Comparison of ENCODE assay signal across 14 mouse cellular contexts in the genomic region with DNA sequence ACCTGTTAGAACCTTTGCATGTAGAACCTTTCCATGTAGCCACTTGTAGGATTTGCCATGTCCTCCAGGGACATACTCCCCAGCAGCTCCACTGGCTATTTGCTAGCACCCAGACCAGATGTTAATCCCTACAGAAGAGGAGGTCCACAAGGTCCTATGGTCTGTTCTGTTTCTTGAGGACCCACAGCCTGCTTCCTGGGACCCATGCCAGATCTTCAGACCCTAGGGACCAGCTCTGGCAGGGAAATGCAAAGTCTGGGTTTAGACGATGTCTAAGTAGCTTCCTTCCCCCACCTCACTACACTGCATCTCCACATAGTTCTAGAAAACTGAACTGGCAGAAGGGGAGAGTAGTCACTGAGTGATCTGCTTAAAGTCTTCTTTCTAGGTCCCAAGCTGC. TPM values are rescaled to one million over a fixed set of nuclear protein-coding genes. Genes with fewer than 3 reads are reported as not detected.
DNase-seq lines count a peak whose midpoint lies in the region; ATAC-seq and TF ChIP-seq lines count a peak whose summit lies in the region.
"Had no signal": no experiment of that assay in that cellular context is flagged by ENCODE, and none has a peak within 500 bp of the region (broad histone marks: within the 10 kb centered on the region; RNA-seq: fewer than 3 reads in every experiment).

No protein-coding gene starts in this region.

- H3K4me2 ChIP-seq in stomach, embryonic 16.5 days (ENCODE audit: low read depth, low read length): no peak overlapping the region
- H3K4me2 ChIP-seq in stomach, postnatal 0 days (replicated peaks; ENCODE audit: low read depth): no peak overlapping the region
- H3K4me2 ChIP-seq: embryonic facial prominence, embryonic 13.5 days; heart, embryonic 15.5 days; limb, embryonic 13.5 days had no signal

- peak; percentile 27; the same call in 1 of the 2 replicates for ATAC-seq in stomach, embryonic 16.5 days (ENCODE audit: insufficient read depth, low FRiP score)
- no peak for ATAC-seq in stomach, postnatal 0 days (ENCODE audit: low FRiP score, low TSS enrichment)
- no peak for ATAC-seq in erythroid progenitor cell, adult 5-6 weeks (replicated peaks; ENCODE audit: low FRiP score, poor library complexity, severe bottlenecking)

- peak; percentile 97 for DNase-seq in heart, adult 11 months
- DNase-seq in heart, postnatal 25 days (ENCODE audit: low spot score): no peak
- no peak for DNase-seq in stomach, postnatal 0 days (ENCODE audit: low spot score)
- DNase-seq in kidney, adult 9 months: peak; percentile 60
- DNase-seq in thymus, postnatal 10 days (ENCODE audit: low spot score in 2 of 2): no peak

- no peak overlapping the region for H3K4me3 ChIP-seq in stomach, embryonic 16.5 days (replicated peaks; ENCODE audit: low read length)
- H3K4me3 ChIP-seq in stomach, postnatal 0 days (ENCODE audit: low read depth, low read length): no peak overlapping the region
- H3K4me3 ChIP-seq: embryonic facial prominence, embryonic 13.5 days; heart, embryonic 15.5 days; limb, embryonic 13.5 days had no signal

- peaks cover 19% of the 10 kb centered on the region for H3K4me1 ChIP-seq in stomach, embryonic 16.5 days (ENCODE audit: control insufficient read depth, insufficient read depth, low read length)
- no peaks in the 10 kb centered on the region for H3K4me1 ChIP-seq in stomach, postnatal 0 days (replicated peaks; ENCODE audit: control insufficient read depth, insufficient read depth)

- TF ChIP-seq CTCF in stomach, postnatal 0 days (IDR thresholded peaks at IDR 0.05; ENCODE audit: low read depth): no peak

- no peaks in the 10 kb centered on the region for H3K9me3 ChIP-seq in stomach, embryonic 16.5 days (replicated peaks; ENCODE audit: control insufficient read depth, low read length)
- H3K9me3 ChIP-seq in stomach, postnatal 0 days (ENCODE audit: control insufficient read depth, low read length): no peaks in the 10 kb centered on the region
- H3K9me3 ChIP-seq: embryonic facial prominence, embryonic 13.5 days; heart, embryonic 15.5 days; limb, embryonic 13.5 days had no signal

- no peak overlapping the region for H3K27ac ChIP-seq in stomach, embryonic 16.5 days (ENCODE audit: low read length)
- H3K27ac ChIP-seq in stomach, postnatal 0 days (replicated peaks): no peak overlapping the region
- H3K27ac ChIP-seq: heart, embryonic 15.5 days; limb, embryonic 13.5 days had no signal

- intact Hi-C loops in heart, postnatal 25 days (cut with DNase I): no loop called here

- H3K36me3 ChIP-seq in stomach, embryonic 16.5 days (ENCODE audit: control insufficient read depth, insufficient read depth, low read length): no peaks in the 10 kb centered on the region
- no peaks in the 10 kb centered on the region for H3K36me3 ChIP-seq in stomach, postnatal 0 days (ENCODE audit: control insufficient read depth, insufficient read depth, low read length)
- H3K36me3 ChIP-seq: embryonic facial prominence, embryonic 13.5 days; heart, embryonic 15.5 days; limb, embryonic 13.5 days had no signal

- no peaks in the 10 kb centered on the region for H3K27me3 ChIP-seq in stomach, embryonic 16.5 days (ENCODE audit: control insufficient read depth, insufficient read depth, low read length)
- no peaks in the 10 kb centered on the region for H3K27me3 ChIP-seq in stomach, postnatal 0 days (ENCODE audit: control insufficient read depth, insufficient read depth, low read length)
- H3K27me3 ChIP-seq: embryonic facial prominence, embryonic 13.5 days had no signal

- no peak overlapping the region for H3K9ac ChIP-seq in stomach, embryonic 16.5 days (ENCODE audit: low read length)
- H3K9ac ChIP-seq in stomach, postnatal 0 days (ENCODE audit: low read length): no peak overlapping the region
- H3K9ac ChIP-seq: embryonic facial prominence, embryonic 13.5 days; heart, embryonic 15.5 days; limb, embryonic 13.5 days had no signal

- 9% methylated on average over 1 of the region's 1 CpGs for WGBS in stomach, embryonic 16.5 days
- 33% methylated on average over 1 of the region's 1 CpGs for WGBS in stomach, postnatal 0 days

- no peak for TF ChIP-seq EP300 in stomach, postnatal 0 days (optimal IDR thresholded peaks at IDR 0.05)

RNA-seq across cellular contexts. Expression of gene Rtn4r, which starts 32.3 kb away (rescaled TPM):
- 1 to 10 TPM; 9.1 to 9.9 TPM for total RNA-seq in heart, postnatal 25 days (2021)
- 0.84 and 1.0 TPM in 2 replicates for polyA plus RNA-seq in stomach, embryonic 16.5 days (2015; fragmentation: Nextera tagmentation; extraction: Ambion mirVana)
- 1.1 TPM in 2 replicates for polyA plus RNA-seq in stomach, postnatal 0 days (2015; fragmentation: Nextera tagmentation; extraction: Ambion mirVana)
- total RNA-seq in erythroid progenitor cell, adult 5-6 weeks (2015; ENCODE audit: low replicate concordance): 1.4 TPM in 1 of 2 replicates, not detected in the other
- total RNA-seq in erythroid progenitor cell, adult 5-6 weeks (2017; ENCODE audit: low replicate concordance): 1.6 TPM in 1 of 2 replicates, not detected in the other
- total RNA-seq: neutrophil, adult 5-6 weeks had no signal

RNA-seq across cellular contexts. Expression of gene Ccdc188, which starts 57.9 kb away (rescaled TPM):
- total RNA-seq in heart, postnatal 25 days (2021): not detected
- not detected in 2 replicates for polyA plus RNA-seq in stomach, embryonic 16.5 days (2015; fragmentation: Nextera tagmentation; extraction: Ambion mirVana)
- polyA plus RNA-seq in stomach, postnatal 0 days (2015; fragmentation: Nextera tagmentation; extraction: Ambion mirVana): not detected in 2 replicates
- total RNA-seq in erythroid progenitor cell, adult 5-6 weeks (2015; ENCODE audit: low replicate concordance): not detected in 2 replicates
- total RNA-seq in erythroid progenitor cell, adult 5-6 weeks (2017; ENCODE audit: low replicate concordance): not detected in 2 replicates
- total RNA-seq: layer of hippocampus, postnatal 10 days; neutrophil, adult 5-6 weeks had no signal
- polyA plus RNA-seq: embryonic facial prominence, embryonic 13.5 days; heart, embryonic 15.5 days; limb, embryonic 13.5 days; stomach, embryonic 14.5 days; urinary bladder, adult 2 months had no signal

Comparison
In these comparisons a context has a peak if more than half of its experiments do, and no peak if none do; other contexts are left out.
1. DNase-seq: peak in heart, adult 11 months (single experiment) and kidney, adult 9 months (single experiment); none in heart, postnatal 25 days (single experiment), stomach, postnatal 0 days (single experiment) and thymus, postnatal 10 days (0 of 2).